Mouse (Mus musculus): ENCODE results near the gene Ascc1. TPM values are rescaled to one million over a fixed set of nuclear protein-coding genes. Genes with fewer than 3 reads are reported as not detected.

The Ascc1 gene
- total and polyA plus RNA-seq, 3 experiments: 17.0 to 37.9 TPM; not detected in 1

- Histone ChIP-seq H3K9me3 (replicated peaks; ENCODE audit: insufficient read depth, low read length) (no peaks in the 10 kb centered on the region), H3K4me3 (ENCODE audit: control insufficient read depth in 1 of 2, insufficient read depth in 1 of 2, low read depth in 2 of 2, low read length in 2 of 2) (no peak overlapping the region), H3K27ac (ENCODE audit: control insufficient read depth, low read depth, low read length) (no peak overlapping the region), H3K36me3 (ENCODE audit: control insufficient read depth in 1 of 2, insufficient read depth in 2 of 2, low read length in 2 of 2) (no peaks in the 10 kb centered on the region; a peak in 1 of 4 replicates), H3K4me1 (ENCODE audit: control insufficient read depth in 1 of 2, insufficient read depth in 2 of 2, low read length in 2 of 2) (peaks cover 6 to 7% of the 10 kb centered on the region in 2 experiments; a peak in 3 of 4 replicates), H3K27me3 (ENCODE audit: control insufficient read depth in 1 of 2, insufficient read depth in 2 of 2, low read length in 2 of 2) (peaks cover 0 to 2% of the 10 kb centered on the region in 2 experiments; a peak in 1 of 4 replicates), H3K9ac (ENCODE audit: control insufficient read depth, low read depth, low read length, poor library complexity, severe bottlenecking) (no peak overlapping the region), H3K79me2 (ENCODE audit: control insufficient read depth, insufficient read depth, low read length, poor library complexity) (no peaks in the 10 kb centered on the region)
- DNase-seq (ENCODE audit: low read depth, low spot score): peak; percentile 39
- peak; percentile 89 for TF ChIP-seq MAFK (IDR thresholded peaks at IDR 0.05; ENCODE audit: borderline replicate concordance, low read depth, low read length)
- peak; percentile 10; the same call in 1 of the 2 replicates for TF ChIP-seq BHLHE40 (IDR thresholded peaks at IDR 0.05; ENCODE audit: borderline replicate concordance, low read depth, low read length)
- TF ChIP-seq RCOR1 (IDR thresholded peaks at IDR 0.05; ENCODE audit: low read depth, low read length): no peak
Observed at GRCm38 (mm10) chr10:59964504-59965361, 37.9 kb upstream of the Ascc1 start.

GRCm38 (mm10) chr10:59965362-59965695, 37.3 kb upstream of the Ascc1 start:
- TF ChIP-seq KAT2A (conservative IDR thresholded peaks at IDR 0.05; ENCODE audit: low read depth, low read length) (no peak), ETS1 (IDR thresholded peaks at IDR 0.05; ENCODE audit: low read depth, low read length) (no peak), MXI1 (IDR thresholded peaks at IDR 0.05; ENCODE audit: low read depth, low read length) (no peak), TBP (IDR thresholded peaks at IDR 0.05; ENCODE audit: low read depth, low read length) (no peak), NRF1 (IDR thresholded peaks at IDR 0.05; ENCODE audit: insufficient read depth, low read depth, low read length, poor library complexity, severe bottlenecking) (no peak)
- Histone ChIP-seq H3K79me2 (ENCODE audit: control insufficient read depth, insufficient read depth, low read length, poor library complexity) (no peaks in the 10 kb centered on the region), H3K27me3 (ENCODE audit: control insufficient read depth in 1 of 2, insufficient read depth in 2 of 2, low read length in 2 of 2) (peaks cover 0 to 2% of the 10 kb centered on the region in 2 experiments; a peak in 1 of 4 replicates), H3K36me3 (ENCODE audit: control insufficient read depth in 1 of 2, insufficient read depth in 2 of 2, low read length in 2 of 2) (no peaks in the 10 kb centered on the region; a peak in 2 of 4 replicates), H3K27ac (ENCODE audit: control insufficient read depth, low read depth, low read length) (no peak overlapping the region), H3K4me1 (ENCODE audit: control insufficient read depth in 1 of 2, insufficient read depth in 2 of 2, low read length in 2 of 2) (peaks cover 6 to 10% of the 10 kb centered on the region in 2 experiments; a peak in 3 of 4 replicates), H3K9me3 (replicated peaks; ENCODE audit: insufficient read depth, low read length) (no peaks in the 10 kb centered on the region), H3K4me3 (ENCODE audit: control insufficient read depth in 1 of 2, insufficient read depth in 1 of 2, low read depth in 2 of 2, low read length in 2 of 2) (no peak overlapping the region), H3K9ac (ENCODE audit: control insufficient read depth, low read depth, low read length, poor library complexity, severe bottlenecking) (no peak overlapping the region)
- no peak for DNase-seq (ENCODE audit: low read depth, low spot score)

- Histone ChIP-seq H3K4me1 (ENCODE audit: control insufficient read depth in 1 of 2, insufficient read depth in 2 of 2, low read length in 2 of 2) (peaks cover 8 to 14% of the 10 kb centered on the region in 2 experiments), H3K9me3 (replicated peaks; ENCODE audit: insufficient read depth, low read length) (no peaks in the 10 kb centered on the region), H3K27ac (ENCODE audit: control insufficient read depth, low read depth, low read length) (no peak overlapping the region), H3K9ac (ENCODE audit: control insufficient read depth, low read depth, low read length, poor library complexity, severe bottlenecking) (no peak overlapping the region), H3K27me3 (ENCODE audit: control insufficient read depth in 1 of 2, insufficient read depth in 2 of 2, low read length in 2 of 2) (peaks cover 0 to 2% of the 10 kb centered on the region in 2 experiments; a peak in 1 of 4 replicates), H3K4me3 (ENCODE audit: control insufficient read depth in 1 of 2, insufficient read depth in 1 of 2, low read depth in 2 of 2, low read length in 2 of 2) (no peak overlapping the region), H3K79me2 (ENCODE audit: control insufficient read depth, insufficient read depth, low read length, poor library complexity) (no peaks in the 10 kb centered on the region), H3K36me3 (ENCODE audit: control insufficient read depth in 1 of 2, insufficient read depth in 2 of 2, low read length in 2 of 2) (peaks cover 0 to 4% of the 10 kb centered on the region in 2 experiments; a peak in 2 of 4 replicates)
- TF ChIP-seq CTCF (IDR thresholded peaks at IDR 0.05 in 2 of 3, conservative IDR thresholded peaks at IDR 0.05 in 1 of 3; ENCODE audit: control insufficient read depth in 1 of 3, insufficient read depth in 1 of 3, low read depth in 2 of 3, low read length in 3 of 3, poor library complexity in 1 of 3, severe bottlenecking in 1 of 3) (no peak), NRF1 (IDR thresholded peaks at IDR 0.05; ENCODE audit: insufficient read depth, low read depth, low read length, poor library complexity, severe bottlenecking) (no peak), CHD1 (IDR thresholded peaks at IDR 0.05; ENCODE audit: low read depth, low read length) (no peak), NELFE (IDR thresholded peaks at IDR 0.05; ENCODE audit: low read depth, low read length) (no peak), TCF12 (IDR thresholded peaks at IDR 0.05; ENCODE audit: low read depth, low read length) (no peak), SMC3 (IDR thresholded peaks at IDR 0.05; ENCODE audit: low read depth, low read length) (no peak), JUND (IDR thresholded peaks at IDR 0.05; ENCODE audit: low read depth, low read length) (no peak), UBTF (IDR thresholded peaks at IDR 0.05; ENCODE audit: borderline replicate concordance, insufficient read depth, low read depth, low read length) (no peak), HCFC1 (IDR thresholded peaks at IDR 0.05; ENCODE audit: low read depth, low read length) (no peak), POLR2AphosphoS2 (IDR thresholded peaks at IDR 0.05; ENCODE audit: low read length) (no peak), E2F4 (IDR thresholded peaks at IDR 0.05; ENCODE audit: borderline replicate concordance, low read depth, low read length) (no peak), USF1 (IDR thresholded peaks at IDR 0.05; ENCODE audit: low read depth, low read length) (no peak)
- no peak for DNase-seq (ENCODE audit: low read depth, low spot score)
Observed at GRCm38 (mm10) chr10:59965788-59966187, 36.8 kb upstream of the Ascc1 start.
